Mouse (Mus musculus) forebrain, embryonic 15.5 days (tissue): ENCODE data around the gene Ganab. TPM values are rescaled to one million over a fixed set of nuclear protein-coding genes. Genes with fewer than 3 reads are reported as not detected.

ENCODE experiments used
- ATAC-seq: fragments of 200-750 bp; cut with Nextera tagmentation; replicated peaks from 2 replicates; pipeline ENCODE4 v1.8.0; 2017; ENCODE audit warnings: mild to moderate bottlenecking, moderate TSS enrichment, moderate library complexity
- H3K27ac ChIP-seq: fragments of 300-500 bp; sonication (generic); replicated peaks from 2 replicates; pipeline ENCODE4 v1.5.1; 2015; ENCODE audit warnings: mild to moderate bottlenecking, inconsistent platforms
- H3K27me3 ChIP-seq: fragments of 300-500 bp; sonication (generic); 2 replicates; pipeline ENCODE4 v1.6.1; 2015; ENCODE audit warnings: inconsistent platforms
- H3K36me3 ChIP-seq: fragments of 300-500 bp; sonication (generic); 2 replicates; pipeline ENCODE4 v1.6.1; 2015; ENCODE audit warnings: mild to moderate bottlenecking, inconsistent platforms
- H3K4me1 ChIP-seq: fragments of 300-500 bp; sonication (generic); 2 replicates; pipeline ENCODE4 v1.6.1; 2015; ENCODE audit warnings: inconsistent platforms
- H3K4me2 ChIP-seq: fragments of 300-500 bp; sonication (generic); replicated peaks from 2 replicates; pipeline ENCODE4 v1.6.1; 2015; ENCODE audit warnings: mild to moderate bottlenecking, inconsistent platforms
- H3K4me3 ChIP-seq: fragments of 300-500 bp; sonication (generic); 2 replicates; pipeline ENCODE4 v1.5.1; 2015; ENCODE audit warnings: mild to moderate bottlenecking, inconsistent platforms
- H3K9ac ChIP-seq: fragments of 300-500 bp; sonication (generic); replicated peaks from 2 replicates; pipeline ENCODE4 v1.6.1; 2015; ENCODE audit warnings: mild to moderate bottlenecking, inconsistent platforms
- H3K9me3 ChIP-seq: fragments of 300-500 bp; sonication (generic); 2 replicates; pipeline ENCODE4 v1.6.1; 2016; ENCODE audit warnings: inconsistent platforms
- WGBS: fragments of 180-500 bp; shearing (Covaris S2); methylation state at CpG from one replicate; pipeline ENCODE4 v1.1.7; 2015; ENCODE audit warnings: mixed read lengths; 5-methylcytosine and 5-hydroxymethylcytosine counted together
- polyA plus RNA-seq: library from polyadenylated mRNA; unstranded; fragments of >200 nt; fragmentation: Nextera tagmentation; extraction: Ambion mirVana; gene quantifications from 2 replicates; pipeline ENCODE4 v1.2.1, GENCODE M21; 2015

Ganab gene
- polyA plus RNA-seq, 1 experiment from 2014 or later: 89.6 TPM

- H3K9ac ChIP-seq: peak overlapping the region; percentile 99
- H3K9me3 ChIP-seq: no peaks in the 10 kb centered on the region
- peak overlapping the region; percentile 95 for H3K27ac ChIP-seq
- peaks cover 40% of the 10 kb centered on the region for H3K4me1 ChIP-seq
- peak overlapping the region; percentile 100 for H3K4me3 ChIP-seq
- no peaks in the 10 kb centered on the region for H3K27me3 ChIP-seq
- peaks cover 15% of the 10 kb centered on the region for H3K36me3 ChIP-seq
- peak; percentile 18; the same call in 1 of the 2 replicates for ATAC-seq
- peak overlapping the region; percentile 68 for H3K4me2 ChIP-seq
- 34% methylated on average over 10 of the region's 10 CpGs for WGBS
These were observed 43.3 kb downstream of the Ganab start for GRCm38 (mm10) chr19:8941136-8941514.

DNA sequence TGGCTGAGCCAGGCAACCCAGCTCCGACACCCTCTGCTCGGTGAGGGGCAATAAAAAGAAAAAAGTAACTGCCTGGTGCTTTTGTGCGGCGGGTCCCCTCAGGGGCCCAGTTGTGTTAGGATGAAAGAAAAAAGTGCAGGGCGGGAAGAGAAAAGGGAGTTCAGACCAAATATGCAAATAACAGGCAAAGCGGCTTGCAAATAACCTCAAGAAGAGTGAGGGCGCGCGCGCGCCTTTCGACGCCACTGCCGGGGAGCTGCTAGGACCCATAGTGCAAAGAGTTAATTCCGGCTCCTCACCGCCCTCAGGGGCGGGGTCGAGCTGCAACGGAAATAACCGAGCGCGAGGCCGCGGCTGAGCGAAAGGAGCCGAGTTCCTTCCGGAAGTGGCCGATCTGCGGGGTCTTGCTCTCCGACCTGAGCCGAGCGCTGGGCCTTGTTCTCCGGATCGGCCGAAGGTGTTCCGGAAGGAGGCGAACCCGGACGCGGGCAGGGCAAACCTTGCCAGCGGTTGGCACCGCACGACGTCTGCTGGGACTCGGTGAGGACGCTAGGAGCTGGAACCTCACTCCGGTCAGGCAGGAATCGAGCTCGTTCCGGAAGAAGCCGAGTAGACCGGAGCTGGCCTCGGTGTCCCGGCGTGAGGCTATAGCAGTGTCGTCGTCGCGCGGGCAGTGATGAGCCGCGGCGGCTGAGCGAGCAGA, 43.8 kb downstream of the Ganab start, which contains the start of gene Mta2:
Mta2 (plus strand) TSS at position 361 of the 703 bp plus-strand sequence.
- Histone ChIP-seq H3K27ac (peak within 1 kb of the TSS; percentile 95), H3K9ac (peak within 1 kb of the TSS; percentile 99), H3K27me3 (no peaks in the 10 kb centered on the region), H3K9me3 (no peaks in the 10 kb centered on the region), H3K36me3 (peaks cover 20% of the 10 kb centered on the region), H3K4me2 (peak within 1 kb of the TSS; percentile 68), H3K4me3 (peak within 1 kb of the TSS; percentile 100), H3K4me1 (peaks cover 40% of the 10 kb centered on the region)
- peak; percentile 95 for ATAC-seq
- under 1% methylated on average over 64 of the region's 64 CpGs for WGBS

DNA sequence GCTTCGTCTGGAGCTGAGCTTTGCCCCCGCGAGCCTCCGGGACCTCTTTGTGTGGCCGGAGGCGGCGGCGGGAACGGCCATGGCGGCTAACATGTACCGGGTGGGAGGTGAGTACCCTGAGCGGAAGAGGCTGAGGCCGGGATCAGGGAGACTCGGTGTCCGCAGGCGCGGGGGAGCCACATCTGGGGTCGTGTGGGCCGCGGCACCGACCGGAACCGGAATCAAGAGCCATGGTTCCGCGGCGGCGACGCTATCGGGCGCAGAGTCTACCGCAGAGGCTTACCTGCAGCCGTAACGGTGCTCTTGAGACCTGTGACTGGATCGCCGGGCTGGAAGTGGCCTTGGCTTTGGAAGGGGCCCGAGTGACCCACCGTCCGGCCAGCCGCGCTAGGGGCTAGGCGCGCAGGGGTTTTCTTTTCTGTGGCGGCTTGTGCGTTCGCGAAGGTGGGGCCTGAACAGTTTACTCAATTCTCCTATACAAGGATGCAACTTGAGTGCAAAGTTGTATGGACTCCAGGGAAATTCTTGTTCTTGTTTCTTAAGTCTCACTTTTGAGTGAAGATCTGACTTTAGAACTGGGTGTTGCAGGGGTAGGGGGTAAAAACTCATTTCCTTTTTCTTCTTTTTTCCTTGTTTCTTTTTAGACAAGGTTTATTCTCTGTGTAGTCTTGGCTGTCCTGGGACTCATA, 44.5 kb downstream of the Ganab start:
- no peaks in the 10 kb centered on the region for H3K27me3 ChIP-seq
- H3K9me3 ChIP-seq: no peaks in the 10 kb centered on the region
- peak overlapping the region; percentile 95 for H3K27ac ChIP-seq
- peak overlapping the region; percentile 68 for H3K4me2 ChIP-seq
- H3K9ac ChIP-seq: peak overlapping the region; percentile 99
- peak; percentile 59 for ATAC-seq
- peak overlapping the region; percentile 100 for H3K4me3 ChIP-seq
- WGBS: under 1% methylated on average over 46 of the region's 46 CpGs
- H3K4me1 ChIP-seq: peaks cover 40% of the 10 kb centered on the region
- peaks cover 26% of the 10 kb centered on the region for H3K36me3 ChIP-seq

- 67% methylated on average over 2 of the region's 2 CpGs for WGBS
- ATAC-seq: no peak
- no peak overlapping the region for H3K27ac ChIP-seq
- H3K4me2 ChIP-seq: peak overlapping the region; percentile 68
- H3K4me3 ChIP-seq: peak overlapping the region; percentile 100
- H3K4me1 ChIP-seq: peaks cover 40% of the 10 kb centered on the region
- H3K36me3 ChIP-seq: peaks cover 33% of the 10 kb centered on the region
- H3K9me3 ChIP-seq: no peaks in the 10 kb centered on the region
- H3K9ac ChIP-seq: peak overlapping the region; percentile 99
- no peaks in the 10 kb centered on the region for H3K27me3 ChIP-seq
These were observed 45.2 kb downstream of the Ganab start for GRCm38 (mm10) chr19:8943047-8943446.

DNA sequence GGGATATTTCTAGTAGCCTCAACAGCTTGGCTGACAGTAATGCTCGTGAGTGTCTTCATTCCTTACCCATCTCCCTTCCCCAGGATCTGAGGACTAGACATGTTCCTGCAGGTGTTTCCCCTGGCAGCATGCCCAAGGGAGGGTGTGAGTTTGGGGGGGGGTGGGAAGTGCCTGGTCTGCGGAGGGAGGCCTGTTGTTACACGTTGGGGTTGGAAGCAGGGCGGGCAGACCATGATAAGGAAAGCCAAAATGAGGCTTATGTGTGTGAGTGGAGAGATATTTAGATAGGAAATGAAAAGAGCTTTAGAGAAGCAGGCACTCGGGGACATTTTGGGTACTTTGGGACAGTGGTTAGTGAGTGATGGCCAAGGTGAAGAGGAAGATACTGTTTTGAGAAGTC, 46.2 kb downstream of the Ganab start:
- peak overlapping the region; percentile 68 for H3K4me2 ChIP-seq
- H3K4me1 ChIP-seq: peaks cover 40% of the 10 kb centered on the region
- peaks cover 43% of the 10 kb centered on the region for H3K36me3 ChIP-seq
- ATAC-seq: no peak
- no peaks in the 10 kb centered on the region for H3K9me3 ChIP-seq
- H3K27ac ChIP-seq: peak overlapping the region; percentile 27; the same call in 1 of the 2 replicates
- H3K9ac ChIP-seq: peak overlapping the region; percentile 33
- peak overlapping the region; percentile 100 for H3K4me3 ChIP-seq
- no peaks in the 10 kb centered on the region for H3K27me3 ChIP-seq
- 42% methylated on average over 5 of the region's 5 CpGs for WGBS

DNA sequence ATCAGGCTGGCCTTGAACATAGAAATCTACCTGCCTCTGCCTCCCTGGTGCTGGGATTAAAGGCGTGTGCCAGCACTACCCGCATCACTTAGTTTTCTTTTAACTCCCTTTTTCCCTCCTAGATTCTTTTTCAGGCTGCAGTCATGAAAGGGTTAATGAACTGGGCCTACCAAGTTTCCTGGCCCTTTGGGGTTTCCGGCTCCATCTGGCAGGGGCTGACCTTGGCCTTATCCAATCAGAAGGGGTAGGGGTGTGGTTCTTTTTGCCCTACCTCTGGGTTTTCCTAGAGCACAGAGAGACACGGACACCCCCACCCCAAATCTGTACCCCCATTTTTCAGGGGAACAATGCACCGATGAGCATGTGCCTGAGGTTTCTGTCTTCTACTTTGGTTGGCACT, 46.9 kb downstream of the Ganab start:
- peak overlapping the region; percentile 68 for H3K4me2 ChIP-seq
- peak overlapping the region; percentile 22 for H3K4me3 ChIP-seq
- H3K36me3 ChIP-seq: peaks cover 48% of the 10 kb centered on the region
- 31% methylated on average over 5 of the region's 5 CpGs for whole genome bisulfite sequencing
- H3K4me1 ChIP-seq: peaks cover 40% of the 10 kb centered on the region
- no peaks in the 10 kb centered on the region for H3K27me3 ChIP-seq
- peak overlapping the region; percentile 16; the same call in 1 of the 2 replicates for H3K9ac ChIP-seq
- 0 out of 2 replicates have a peak overlapping the region, but pooled peaks have one; percentile 23 for H3K27ac ChIP-seq
- H3K9me3 ChIP-seq: no peaks in the 10 kb centered on the region
- ATAC-seq: no peak

- Histone ChIP-seq H3K36me3 (peaks cover 51% of the 10 kb centered on the region), H3K27ac (0 out of 2 replicates have a peak overlapping the region, but pooled peaks have one; percentile 23), H3K4me1 (peaks cover 40% of the 10 kb centered on the region), H3K9me3 (no peaks in the 10 kb centered on the region), H3K4me2 (peak overlapping the region; percentile 68), H3K4me3 (peak overlapping the region; percentile 22; the same call in 1 of the 2 replicates), H3K27me3 (no peaks in the 10 kb centered on the region), H3K9ac (no peak overlapping the region)
- no peak for ATAC-seq
- WGBS: 84% methylated on average over 6 of the region's 6 CpGs
These were observed 47.4 kb downstream of the Ganab start for GRCm38 (mm10) chr19:8945251-8945650.

DNA sequence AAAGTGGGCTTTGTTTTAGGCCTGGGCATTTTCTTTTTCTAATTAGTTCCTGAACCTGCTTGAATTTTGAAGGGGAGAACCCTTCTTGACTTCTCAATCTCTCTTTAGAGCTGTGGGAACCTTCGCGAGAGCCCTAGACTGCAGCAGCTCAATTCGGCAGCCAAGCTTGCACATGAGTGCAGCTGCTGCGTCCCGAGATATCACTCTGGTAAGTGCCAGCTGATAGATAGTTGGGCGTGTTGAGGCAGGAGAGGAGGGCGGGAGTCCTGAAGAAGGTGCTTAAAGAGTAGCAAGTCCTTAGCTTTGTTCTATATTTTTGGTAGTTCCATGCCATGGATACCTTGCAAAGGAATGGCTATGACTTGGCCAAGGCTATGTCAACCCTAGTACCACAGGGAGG, 49.1 kb downstream of the Ganab start:
- no peaks in the 10 kb centered on the region for H3K9me3 ChIP-seq
- H3K9ac ChIP-seq: no peak overlapping the region
- no peak for ATAC-seq
- no peak overlapping the region for H3K27ac ChIP-seq
- 91% methylated on average over 7 of the region's 7 CpGs for WGBS
- H3K4me1 ChIP-seq: peaks cover 38% of the 10 kb centered on the region
- no peak overlapping the region for H3K4me2 ChIP-seq
- no peaks in the 10 kb centered on the region for H3K27me3 ChIP-seq
- no peak overlapping the region for H3K4me3 ChIP-seq
- peaks cover 68% of the 10 kb centered on the region for H3K36me3 ChIP-seq

- Histone ChIP-seq H3K27ac (no peak overlapping the region), H3K36me3 (peaks cover 67% of the 10 kb centered on the region), H3K27me3 (no peaks in the 10 kb centered on the region), H3K9ac (no peak overlapping the region), H3K4me1 (peaks cover 39% of the 10 kb centered on the region), H3K9me3 (no peaks in the 10 kb centered on the region), H3K4me2 (no peak overlapping the region), H3K4me3 (no peak overlapping the region)
- ATAC-seq: no peak
- 92% methylated on average over 5 of the region's 5 CpGs for WGBS
These were observed 52.3 kb downstream of the Ganab start for GRCm38 (mm10) chr19:8950190-8950589.

- ATAC-seq: peak; percentile 14
- Histone ChIP-seq H3K36me3 (peaks cover 61% of the 10 kb centered on the region), H3K27me3 (no peaks in the 10 kb centered on the region), H3K27ac (peak overlapping the region; percentile 99), H3K4me1 (peaks cover 45% of the 10 kb centered on the region), H3K9me3 (no peaks in the 10 kb centered on the region), H3K4me3 (peak overlapping the region; percentile 94; the same call in 1 of the 2 replicates), H3K4me2 (peak overlapping the region; percentile 91; the same call in 1 of the 2 replicates), H3K9ac (peak overlapping the region; percentile 55)
- 36% methylated on average over 9 of the region's 9 CpGs for WGBS
These were observed 54.4 kb downstream of the Ganab start for GRCm38 (mm10) chr19:8952241-8952640.

DNA sequence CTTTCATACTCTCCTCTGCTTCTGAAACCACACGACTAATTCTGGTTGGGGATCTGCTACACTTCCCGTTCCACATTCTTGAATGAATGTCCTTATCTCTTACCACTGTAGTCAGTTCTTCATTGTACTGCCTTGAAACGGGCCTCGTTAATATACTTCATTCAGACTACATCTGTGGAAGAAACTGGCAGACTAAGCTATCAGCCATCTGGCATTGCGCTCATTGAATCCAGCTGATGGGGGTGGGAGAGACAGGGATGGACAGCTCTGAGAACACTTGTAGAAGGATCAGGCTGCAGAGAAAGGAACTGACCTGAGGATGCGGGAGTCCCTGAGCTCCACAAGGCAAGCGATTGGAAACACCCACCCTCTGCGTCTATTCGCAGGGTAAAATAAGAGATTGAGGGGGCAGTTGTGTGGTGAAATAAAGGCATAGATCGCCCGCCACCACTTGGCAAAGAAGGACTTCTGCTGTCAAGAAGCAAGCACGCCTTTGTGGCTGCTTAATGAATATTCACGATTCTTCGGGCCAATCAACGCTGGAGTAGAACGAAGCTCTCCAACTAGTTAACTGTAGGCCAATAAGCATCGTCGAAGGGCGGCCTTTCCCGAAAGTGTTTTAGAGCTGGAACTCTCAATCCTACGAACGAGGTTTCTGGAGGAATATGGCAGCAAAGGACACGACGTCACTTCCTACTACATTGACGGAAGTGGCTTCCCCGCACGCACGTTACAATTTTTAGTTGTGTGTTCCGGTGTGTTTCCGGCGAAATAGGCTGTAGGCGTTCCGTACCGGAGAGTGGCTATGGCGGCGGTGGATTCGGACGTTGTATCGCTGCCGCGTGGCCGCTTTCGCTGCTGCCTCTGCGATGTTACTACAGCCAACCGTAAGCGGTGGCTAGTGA, 55.5 kb downstream of the Ganab start, which contains the start of gene Tut1:
Tut1 (plus strand) TSS at position 713 of the 905 bp plus-strand sequence.
- peak within 1 kb of the TSS; percentile 99 for H3K27ac ChIP-seq
- H3K9me3 ChIP-seq: no peaks in the 10 kb centered on the region
- 2% methylated on average over 46 of the region's 46 CpGs for WGBS
- ATAC-seq: peak; percentile 97
- peak within 1 kb of the TSS; percentile 94 for H3K4me3 ChIP-seq
- peak within 1 kb of the TSS; percentile 91 for H3K4me2 ChIP-seq
- peak within 1 kb of the TSS; percentile 73 for H3K9ac ChIP-seq
- H3K27me3 ChIP-seq: no peaks in the 10 kb centered on the region
- H3K4me1 ChIP-seq: peaks cover 45% of the 10 kb centered on the region
- peaks cover 57% of the 10 kb centered on the region for H3K36me3 ChIP-seq
